Mouse (Mus musculus) hindbrain, postnatal 0 days (tissue): ENCODE results near the gene Postn. TPM values are rescaled to one million over a fixed set of nuclear protein-coding genes. Genes with fewer than 3 reads are reported as not detected.

Source experiments
- ATAC-seq: fragments of 200-750 bp; cut with Nextera tagmentation; 2 replicates; pipeline ENCODE4 v1.8.0; 2017; ENCODE audit warnings: mild to moderate bottlenecking, moderate TSS enrichment, moderate library complexity
- DNase-seq: peaks from one replicate; pipeline ENCODE4 v3.0.0-alpha.2; 2015; ENCODE audit warnings: low spot score
- H3K27ac ChIP-seq: fragments of 300-500 bp; sonication (generic); 2 replicates; pipeline ENCODE4 v1.5.1; 2014; ENCODE audit warnings: mild to moderate bottlenecking
- H3K27me3 ChIP-seq: fragments of 300-500 bp; sonication (generic); 2 replicates; pipeline ENCODE4 v1.6.1; 2014; ENCODE audit warnings: low read length, mixed read lengths; ENCODE audit not compliant: insufficient read depth
- H3K36me3 ChIP-seq: fragments of 300-500 bp; sonication (generic); 2 replicates; pipeline ENCODE4 v1.6.1; 2014; ENCODE audit warnings: low read length, mixed read lengths; ENCODE audit not compliant: insufficient read depth
- H3K4me1 ChIP-seq: fragments of 300-500 bp; sonication (generic); 2 replicates; pipeline ENCODE4 v1.6.1; 2014; ENCODE audit warnings: antibody characterized with exemption, low read length, mixed read lengths; ENCODE audit not compliant: insufficient read depth
- H3K4me2 ChIP-seq: fragments of 300-500 bp; sonication (generic); 2 replicates; pipeline ENCODE4 v1.6.1; 2014; ENCODE audit warnings: low read depth, mild to moderate bottlenecking, low read length, moderate library complexity, mixed read lengths
- H3K4me3 ChIP-seq: fragments of 300-500 bp; sonication (generic); 2 replicates; pipeline ENCODE4 v1.5.1; 2014; ENCODE audit warnings: low read length
- H3K9ac ChIP-seq: fragments of 300-500 bp; sonication (generic); replicated peaks from 2 replicates; pipeline ENCODE4 v1.6.1; 2014; ENCODE audit warnings: mild to moderate bottlenecking, low read length, moderate library complexity, mixed read lengths
- H3K9me3 ChIP-seq: fragments of 300-500 bp; sonication (generic); 2 replicates; pipeline ENCODE4 v1.6.1; 2016; ENCODE audit warnings: low read length, mixed read lengths
- CTCF ChIP-seq: IDR thresholded peaks from 2 replicates; pipeline ENCODE4 v1.5.1; 2016; ENCODE audit warnings: antibody characterized with exemption, control low read depth, low read depth
- WGBS: fragments of 180-500 bp; shearing (Covaris S2); extraction: QIAGEN DNeasy Blood & Tissue Kit; methylation state at CpG from one replicate; pipeline ENCODE4 v1.1.7; 2014; 5-methylcytosine and 5-hydroxymethylcytosine counted together
- polyA plus RNA-seq: library from polyadenylated mRNA; unstranded; fragments of >200 nt; fragmentation: Nextera tagmentation; extraction: Ambion mirVana; gene quantifications from 2 replicates; pipeline ENCODE4 v1.2.1, GENCODE M21; 2015
- total RNA-seq: library from RNA; depleted of rRNA; stranded (reverse); fragments of >200 nt; gene quantifications from 2 replicates; pipeline ENCODE4 v1.2.3, GENCODE M21; 2014

Postn gene
- total and polyA plus RNA-seq, 2 experiments from 2014 or later = 14.4 to 15.3 TPM

- no peak for TF ChIP-seq CTCF
- ATAC-seq (no peak), DNase-seq (no peak)
- Histone ChIP-seq H3K9ac (no peak overlapping the region), H3K4me2 (no peak overlapping the region), H3K36me3 (no peaks in the 10 kb centered on the region), H3K4me3 (no peak overlapping the region), H3K27ac (no peak overlapping the region), H3K9me3 (no peaks in the 10 kb centered on the region), H3K4me1 (no peaks in the 10 kb centered on the region), H3K27me3 (no peaks in the 10 kb centered on the region)
- 89% methylated on average over 1 of the region's 1 CpGs for WGBS
These were observed 52.6 kb downstream of the Postn start for GRCm38 (mm10) chr3:54413584-54413897.

- no peak overlapping the region for H3K4me2 ChIP-seq
- no peak overlapping the region for H3K4me3 ChIP-seq
- 71% methylated on average over 1 of the region's 1 CpGs for WGBS
- TF ChIP-seq CTCF = no peak
- no peaks in the 10 kb centered on the region for H3K4me1 ChIP-seq
- no peaks in the 10 kb centered on the region for H3K27me3 ChIP-seq
- no peaks in the 10 kb centered on the region for H3K36me3 ChIP-seq
- H3K9ac ChIP-seq = no peak overlapping the region
- no peaks in the 10 kb centered on the region for H3K9me3 ChIP-seq
- ATAC-seq = no peak
- no peak overlapping the region for H3K27ac ChIP-seq
- DNase-seq = no peak
These were observed 53.5 kb downstream of the Postn start for GRCm38 (mm10) chr3:54414386-54414785.

- WGBS = 34% methylated on average over 6 of the region's 6 CpGs
These were observed 57.0 kb downstream of the Postn start for GRCm38 (mm10) chr3:54417833-54418386.

GRCm38 (mm10) chr3:54420189-54420928, 59.5 kb downstream of the Postn start:
- H3K4me1 ChIP-seq = no peaks in the 10 kb centered on the region

More at GRCm38 (mm10) chr3:54417833-54418386, 57.0 kb downstream of the Postn start:
- TF ChIP-seq CTCF = no peak
- H3K9ac ChIP-seq = no peak overlapping the region
- H3K27ac ChIP-seq = no peak overlapping the region
- no peaks in the 10 kb centered on the region for H3K36me3 ChIP-seq
- 0 out of 2 replicates have a peak, but pooled peaks cover 2% of the 10 kb centered on the region for H3K9me3 ChIP-seq
- no peaks in the 10 kb centered on the region for H3K27me3 ChIP-seq
- no peak for DNase-seq
- H3K4me2 ChIP-seq = no peak overlapping the region
- H3K4me1 ChIP-seq = no peaks in the 10 kb centered on the region
- no peak overlapping the region for H3K4me3 ChIP-seq
- no peak for ATAC-seq

GRCm38 (mm10) chr3:54420983-54421382, 60.1 kb downstream of the Postn start:
- ATAC-seq (no peak), DNase-seq (no peak)
- H3K27ac ChIP-seq = no peak overlapping the region
- H3K9ac ChIP-seq = no peak overlapping the region
- TF ChIP-seq CTCF = no peak
- H3K4me2 ChIP-seq = no peak overlapping the region
- H3K27me3 ChIP-seq = no peaks in the 10 kb centered on the region
- 82% methylated on average over 6 of the region's 6 CpGs for WGBS
- no peaks in the 10 kb centered on the region for H3K4me1 ChIP-seq
- H3K9me3 ChIP-seq = 0 out of 2 replicates have a peak, but pooled peaks cover 2% of the 10 kb centered on the region
- no peak overlapping the region for H3K4me3 ChIP-seq
- no peaks in the 10 kb centered on the region for H3K36me3 ChIP-seq

More at GRCm38 (mm10) chr3:54420189-54420928, 59.5 kb downstream of the Postn start:
- DNase-seq (no peak), ATAC-seq (no peak)
- no peak overlapping the region for H3K9ac ChIP-seq
- H3K36me3 ChIP-seq = no peaks in the 10 kb centered on the region
- 70% methylated on average over 10 of the region's 10 CpGs for WGBS
- H3K27ac ChIP-seq = no peak overlapping the region
- 0 out of 2 replicates have a peak, but pooled peaks cover 2% of the 10 kb centered on the region for H3K9me3 ChIP-seq
- no peak for TF ChIP-seq CTCF
- H3K4me3 ChIP-seq = no peak overlapping the region
- no peaks in the 10 kb centered on the region for H3K27me3 ChIP-seq
- no peak overlapping the region for H3K4me2 ChIP-seq

- Histone ChIP-seq H3K36me3 (no peaks in the 10 kb centered on the region), H3K4me3 (no peak overlapping the region), H3K9me3 (0 out of 2 replicates have a peak, but pooled peaks cover 2% of the 10 kb centered on the region), H3K4me1 (no peaks in the 10 kb centered on the region), H3K27me3 (no peaks in the 10 kb centered on the region), H3K27ac (no peak overlapping the region), H3K4me2 (no peak overlapping the region), H3K9ac (no peak overlapping the region)
- ATAC-seq = no peak
- TF ChIP-seq CTCF = no peak
- DNase-seq = no peak
- 94% methylated on average over 2 of the region's 2 CpGs for WGBS
These were observed 60.8 kb downstream of the Postn start for GRCm38 (mm10) chr3:54421666-54422065.

GRCm38 (mm10) chr3:54424146-54424545, 63.2 kb downstream of the Postn start:
- no peaks in the 10 kb centered on the region for H3K36me3 ChIP-seq
- no peak for TF ChIP-seq CTCF
- no peak for ATAC-seq
- H3K4me1 ChIP-seq = no peaks in the 10 kb centered on the region
- H3K9ac ChIP-seq = no peak overlapping the region
- no peak overlapping the region for H3K27ac ChIP-seq
- H3K4me3 ChIP-seq = no peak overlapping the region
- WGBS = 77% methylated on average over 4 of the region's 4 CpGs
- no peak for DNase-seq
- no peaks in the 10 kb centered on the region for H3K27me3 ChIP-seq
- H3K4me2 ChIP-seq = no peak overlapping the region
- H3K9me3 ChIP-seq = 0 out of 2 replicates have a peak, but pooled peaks cover 2% of the 10 kb centered on the region
